Mouse (Mus musculus) adipose tissue, adult 10 weeks (tissue): ENCODE results near the gene A830031A19Rik. TPM values are rescaled to one million over a fixed set of nuclear protein-coding genes. Genes with fewer than 3 reads are reported as not detected.

Experiments
- polyA plus RNA-seq: library from polyadenylated mRNA; stranded (reverse); fragments of 350-450 nt; fragmentation: Illumina TruSeq; extraction: RNeasy Lipid Tissue Mini Kit (QIAGEN cat#74804); gene quantifications from one replicate; pipeline ENCODE4 v1.2.3, GENCODE M21; 2014; ENCODE audit warnings: low read depth, low replicate concordance

A830031A19Rik gene
- polyA plus RNA-seq, result not detected

DNA sequence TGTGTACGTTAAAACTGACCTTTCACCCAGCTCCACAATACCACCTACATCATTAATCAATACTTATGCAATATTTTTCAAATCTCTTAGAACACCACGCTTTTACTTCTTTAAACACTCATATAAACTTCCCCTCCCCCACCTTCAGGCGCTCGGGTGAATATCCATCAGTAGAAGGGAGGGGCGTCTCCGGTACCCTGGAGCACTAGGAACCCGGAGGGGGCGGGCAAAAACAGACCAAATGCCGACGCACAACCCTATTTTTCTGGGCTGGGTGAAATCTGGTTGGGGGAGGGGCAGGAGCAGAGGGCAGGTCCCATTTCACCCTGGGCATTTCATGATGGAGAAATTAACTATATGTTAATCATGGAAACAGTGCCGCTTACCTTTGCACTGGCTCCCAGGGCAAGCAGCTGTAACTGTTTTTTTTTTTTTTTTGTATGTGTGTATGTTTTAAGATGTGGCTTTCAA lies at the start of gene A830031A19Rik:
Gene A830031A19Rik, minus strand, starts transcription at position 421 of the 471 bp plus-strand sequence.

DNA sequence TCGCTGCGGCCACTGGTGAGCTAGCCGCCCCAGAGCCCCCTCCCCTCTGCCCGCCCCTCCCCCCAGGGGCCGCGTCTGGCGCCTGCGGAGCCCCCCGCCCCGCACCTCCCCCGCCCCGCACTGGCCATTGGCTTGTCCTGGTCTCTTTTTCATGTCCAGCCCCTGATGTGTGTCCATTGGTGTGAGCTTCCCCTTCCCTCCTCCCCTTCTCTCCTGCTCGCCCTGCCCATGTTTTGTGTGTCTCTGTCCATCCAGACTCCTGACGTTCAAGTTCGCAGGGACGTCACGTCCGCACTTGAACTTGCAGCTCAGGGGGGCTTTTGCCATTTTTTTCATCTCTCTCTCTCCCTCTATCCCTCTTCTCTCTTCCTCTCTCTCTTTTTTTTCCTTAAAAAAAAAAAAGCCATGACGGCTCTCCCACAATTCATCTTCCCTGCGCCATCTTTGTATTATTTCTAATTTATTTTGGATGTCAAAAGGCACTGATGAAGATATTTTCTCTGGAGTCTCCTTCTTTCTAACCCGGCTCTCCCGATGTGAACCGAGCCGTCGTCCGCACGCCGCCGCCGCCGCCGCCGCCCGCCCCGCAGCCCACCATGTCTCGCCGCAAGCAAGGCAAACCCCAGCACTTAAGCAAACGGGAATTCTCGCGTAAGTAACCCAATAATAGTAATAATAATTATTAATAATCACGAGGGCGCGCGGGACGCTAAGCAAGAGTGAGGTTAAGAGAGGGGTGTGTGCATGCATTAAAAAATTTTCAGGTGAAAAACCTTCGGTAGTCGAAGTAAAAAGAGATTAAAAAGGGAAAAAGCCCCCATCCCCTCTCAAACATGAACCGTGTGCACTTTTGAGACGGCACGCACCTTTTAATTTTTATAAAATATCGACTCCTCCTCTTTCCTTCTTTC lies 3.2 kb upstream of the A830031A19Rik start, which contains the start of gene Bcl11a:
Gene Bcl11a, plus strand, starts transcription at position 262 of the 911 bp plus-strand sequence.

Other genes starting within 250 kb of the A830031A19Rik start
- gene Papolg, start 179.8 kb downstream of the A830031A19Rik start, polyA plus RNA-seq, result 6.5 TPM
- gene Bcl11a, start 3.0 kb upstream of the A830031A19Rik start, polyA plus RNA-seq, result 0.57 TPM